Mouse (Mus musculus) testis, adult 2 months (tissue): Measurements from ENCODE around the gene Olfr76. TPM values are rescaled to one million over a fixed set of nuclear protein-coding genes. Genes with fewer than 3 reads are reported as not detected.
"Not testable (repeated sequence)": the region's sequence is repeated elsewhere in the genome, so short reads cannot be mapped to it uniquely, and the experiment has no call there.

Experiments
- H3K27ac ChIP-seq: fragments of 200-500 bp; 2 replicates; pipeline ENCODE4 v1.5.1; 2012; ENCODE audit warnings: low read depth, low read length; ENCODE audit not compliant: control insufficient read depth, insufficient read depth
- H3K27me3 ChIP-seq: fragments of 200-500 bp; 2 replicates; pipeline ENCODE4 v1.6.1; 2012; ENCODE audit warnings: mild to moderate bottlenecking, low read length, moderate library complexity; ENCODE audit not compliant: control insufficient read depth, insufficient read depth
- H3K36me3 ChIP-seq: fragments of 200-500 bp; 2 replicates; pipeline ENCODE4 v1.6.1; 2012; ENCODE audit warnings: mild to moderate bottlenecking, low read length; ENCODE audit not compliant: control insufficient read depth, insufficient read depth
- H3K4me1 ChIP-seq: fragments of 200-500 bp; 2 replicates; pipeline ENCODE4 v1.6.1; 2012; ENCODE audit warnings: low read length; ENCODE audit not compliant: control insufficient read depth, insufficient read depth
- H3K4me3 ChIP-seq: fragments of 200-500 bp; 2 replicates; pipeline ENCODE4 v1.5.1; 2012; ENCODE audit warnings: low read depth, mild to moderate bottlenecking, low read length, moderate library complexity, mixed read lengths; ENCODE audit not compliant: control insufficient read depth
- CTCF ChIP-seq: fragments of 200-500 bp; IDR thresholded peaks from 2 replicates; pipeline ENCODE4 v1.5.1; 2012; ENCODE audit warnings: low read depth, mild to moderate bottlenecking, inconsistent platforms, low read length, moderate library complexity; ENCODE audit not compliant: control insufficient read depth, insufficient read depth, insufficient replicate concordance
- POLR2A ChIP-seq: fragments of 200-500 bp; IDR thresholded peaks from 2 replicates; pipeline ENCODE4 v1.6.1; 2012; ENCODE audit warnings: low read depth, mild to moderate bottlenecking, inconsistent platforms, low read length, moderate library complexity; ENCODE audit not compliant: control insufficient read depth
- polyA plus RNA-seq: library from polyadenylated mRNA; depleted of rRNA; stranded (reverse); fragments of >200 nt; gene quantifications from 2 replicates; pipeline ENCODE4 v1.2.3, GENCODE M21; 2012; rRNA removed

Olfr76 gene
- polyA plus RNA-seq, 1 experiment: 0.10 TPM

DNA sequence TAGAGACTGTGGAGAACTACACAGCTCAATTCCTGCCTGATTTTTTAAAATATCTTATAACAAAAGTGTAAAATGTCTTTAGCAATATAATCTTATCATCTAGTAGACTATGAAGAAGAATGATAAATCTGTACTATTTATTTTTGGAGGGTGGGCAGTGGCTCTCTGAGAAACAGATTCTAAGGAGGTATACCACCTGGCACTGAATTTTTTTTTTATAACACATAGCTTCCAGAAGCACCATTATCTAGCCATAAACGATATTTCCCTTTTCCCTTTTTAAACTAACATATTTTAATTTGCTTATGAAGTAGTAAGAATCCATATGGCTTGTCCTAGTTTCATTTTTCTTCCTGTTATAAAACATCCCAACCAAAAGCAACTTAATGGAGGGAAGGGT, 18.5 kb downstream of the Olfr76 start:
- no peaks in the 10 kb centered on the region for H3K36me3 ChIP-seq
- no peaks in the 10 kb centered on the region for H3K4me1 ChIP-seq
- TF ChIP-seq POLR2A: no peak
- TF ChIP-seq CTCF: no peak
- no peak overlapping the region for H3K27ac ChIP-seq
- no peak overlapping the region for H3K4me3 ChIP-seq
- H3K27me3 ChIP-seq: no peaks in the 10 kb centered on the region

GRCm38 (mm10) chr19:12103234-12103633, 19.8 kb downstream of the Olfr76 start, which contains the start of gene Olfr1427:
TSS of gene Olfr1427 (minus strand) at chr19:12103334.
- Histone ChIP-seq H3K27me3 (no peaks in the 10 kb centered on the region), H3K36me3 (no peaks in the 10 kb centered on the region), H3K4me3 (no peak within 1 kb of the TSS), H3K27ac (no peak within 1 kb of the TSS), H3K4me1 (no peaks in the 10 kb centered on the region)
- TF ChIP-seq POLR2A (no peak), CTCF (no peak)

DNA sequence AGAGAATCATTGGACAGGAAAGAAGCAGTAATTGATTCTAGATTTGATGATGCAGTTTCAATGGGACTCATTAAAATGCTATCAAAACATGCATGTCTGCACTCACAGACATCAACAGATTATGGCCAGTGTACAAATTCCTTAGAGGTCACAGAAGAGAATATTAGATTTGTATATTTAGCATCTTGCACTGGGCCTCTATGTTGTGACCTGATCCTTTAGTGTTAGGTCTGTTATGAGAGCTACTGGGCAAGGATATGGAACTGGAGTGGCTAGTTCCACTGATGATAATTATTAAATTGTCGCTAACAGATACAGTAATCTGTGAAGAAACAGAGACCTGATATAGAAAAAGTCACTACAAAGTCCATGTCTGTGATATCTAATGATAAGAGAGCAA, 31.1 kb downstream of the Olfr76 start, which contains the start of gene Olfr1426:
Gene Olfr1426 (minus strand): TSS at position 101 of the 400 bp plus-strand sequence.
- H3K36me3 ChIP-seq: no peaks in the 10 kb centered on the region

DNA sequence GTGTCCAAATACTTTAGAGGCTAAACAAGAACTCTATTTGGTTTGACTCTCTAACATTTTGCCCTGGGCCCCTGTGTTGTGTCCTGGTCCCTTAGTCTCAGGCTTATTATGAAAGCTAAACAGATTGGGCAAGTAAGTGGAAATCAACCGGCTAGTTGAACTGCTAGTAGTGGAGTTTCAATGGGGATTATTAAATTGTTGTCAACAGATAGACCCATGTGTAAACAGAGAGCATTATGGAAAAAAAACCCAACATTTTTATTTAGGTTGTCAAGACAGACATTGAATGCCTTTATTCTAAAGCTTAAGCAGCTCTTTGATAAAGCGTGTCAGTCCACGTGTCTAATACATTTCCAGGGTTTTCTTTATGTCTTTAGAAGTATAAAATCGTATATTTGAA, 45.4 kb downstream of the Olfr76 start, which contains the start of gene Olfr1425:
Gene Olfr1425 (minus strand): TSS at position 101 of the 400 bp plus-strand sequence.
- H3K4me1 ChIP-seq, H3K36me3 ChIP-seq: not testable (repeated sequence)

More for the DNA sequence above, 31.1 kb downstream of the Olfr76 start, which contains the start of gene Olfr1426:
- Histone ChIP-seq H3K27me3 (no peaks in the 10 kb centered on the region), H3K4me1 (no peaks in the 10 kb centered on the region), H3K4me3 (no peak within 1 kb of the TSS), H3K27ac (no peak within 1 kb of the TSS)
- no peak for TF ChIP-seq CTCF
- TF ChIP-seq POLR2A: no peak

GRCm38 (mm10) chr19:12069546-12069945, 53.5 kb downstream of the Olfr76 start:
- not testable (repeated sequence) for H3K27me3 ChIP-seq, H3K4me1 ChIP-seq, H3K4me3 ChIP-seq, H3K36me3 ChIP-seq, H3K27ac ChIP-seq

More for the DNA sequence above, 45.4 kb downstream of the Olfr76 start, which contains the start of gene Olfr1425:
- not testable (repeated sequence) for H3K4me3 ChIP-seq, H3K27ac ChIP-seq, H3K27me3 ChIP-seq

Other genes starting within 250 kb of the Olfr76 start
- 0.05 and 0.06 TPM in 2 replicates for gene Olfr1419, start 248.1 kb downstream of the Olfr76 start, polyA plus RNA-seq
- not detected in 2 replicates for gene Olfr1420, start 236.6 kb downstream of the Olfr76 start, polyA plus RNA-seq
- gene Patl1, start 210.8 kb downstream of the Olfr76 start, polyA plus RNA-seq: 6.6 and 8.2 TPM in 2 replicates
- gene Osbp, start 157.3 kb downstream of the Olfr76 start, polyA plus RNA-seq: 23.0 and 24.4 TPM in 2 replicates
- gene Olfr1423, start 81.9 kb downstream of the Olfr76 start, polyA plus RNA-seq: not detected in 2 replicates
- gene Olfr1424, start 60.5 kb downstream of the Olfr76 start, polyA plus RNA-seq: 0.12 TPM in 1 of 2 replicates, not detected in the other
- not detected in 2 replicates for gene Olfr1425, start 45.5 kb downstream of the Olfr76 start, polyA plus RNA-seq
- gene Olfr1426, start 31.2 kb downstream of the Olfr76 start, polyA plus RNA-seq: not detected in 2 replicates
- not detected in 2 replicates for gene Olfr1427, start 19.9 kb downstream of the Olfr76 start, polyA plus RNA-seq
- 0.09 TPM in 1 of 2 replicates, not detected in the other for gene Olfr1428, start 7.3 kb downstream of the Olfr76 start, polyA plus RNA-seq
- gene Olfr1555-ps1, start 46.9 kb upstream of the Olfr76 start, polyA plus RNA-seq: not detected in 2 replicates
- not detected in 2 replicates for gene Olfr1431, start 77.4 kb upstream of the Olfr76 start, polyA plus RNA-seq
- gene Olfr1432, start 109.4 kb upstream of the Olfr76 start, polyA plus RNA-seq: 0.09 and 0.12 TPM in 2 replicates
- gene Olfr262, start 118.5 kb upstream of the Olfr76 start, polyA plus RNA-seq: 0.26 and 0.52 TPM in 2 replicates
- gene Olfr235, start 137.8 kb upstream of the Olfr76 start, polyA plus RNA-seq: 0.10 TPM in 1 of 2 replicates, not detected in the other
- not detected in 2 replicates for gene Olfr1434, start 156.7 kb upstream of the Olfr76 start, polyA plus RNA-seq
- not detected in 2 replicates for gene Olfr1436, start 175.9 kb upstream of the Olfr76 start, polyA plus RNA-seq
- not detected in 2 replicates for gene Olfr1437, start 201.9 kb upstream of the Olfr76 start, polyA plus RNA-seq
- not detected in 2 replicates for gene Olfr1438-ps1, start 212.7 kb upstream of the Olfr76 start, polyA plus RNA-seq